Mouse (Mus musculus) olfactory bulb, adult 2 months (tissue): Measurements from ENCODE around the gene Ccdc38.

Experiments
- CTCF ChIP-seq: fragments of 200-500 bp; IDR thresholded peaks from 2 replicates; pipeline ENCODE4 v1.5.1; 2012; ENCODE audit warnings: low read depth, mild to moderate bottlenecking, low read length, moderate library complexity; ENCODE audit not compliant: insufficient read depth
- POLR2A ChIP-seq: fragments of 200-500 bp; IDR thresholded peaks from 2 replicates; pipeline ENCODE4 v1.6.1; 2012; ENCODE audit warnings: mild to moderate bottlenecking, low read depth, low read length, moderate library complexity; ENCODE audit not compliant: insufficient read depth

DNA sequence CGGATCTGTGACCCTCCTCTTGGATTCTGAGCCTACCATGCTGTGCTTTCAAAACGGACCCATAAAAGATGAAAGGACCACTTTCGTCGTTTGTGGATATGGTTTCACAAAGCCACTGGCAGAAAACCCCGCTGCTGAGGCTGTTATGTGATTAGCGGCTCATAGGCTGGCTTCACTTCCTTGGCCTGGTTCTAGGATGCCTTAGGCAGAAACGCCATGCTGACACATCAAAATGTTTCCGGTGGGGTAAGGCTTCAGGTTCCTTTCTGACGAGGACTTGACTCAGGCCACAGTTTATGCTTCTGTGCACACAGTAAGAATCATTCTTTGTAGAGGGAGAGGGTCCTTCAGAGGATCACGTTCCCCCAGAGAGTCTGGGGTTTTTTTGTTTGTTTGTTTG lies 39.6 kb upstream of the Ccdc38 start:
- TF ChIP-seq CTCF (no peak), POLR2A (no peak)
